Mouse (Mus musculus) kidney, adult 2 months (tissue): ENCODE data around the gene Sec22c.

Experiments
- CTCF ChIP-seq: fragments of 200-500 bp; conservative IDR thresholded peaks from 2 replicates; pipeline ENCODE4 v1.5.1; 2011; ENCODE audit warnings: low read depth, mild to moderate bottlenecking, control low read depth, low read length, moderate library complexity, mixed read lengths; ENCODE audit not compliant: insufficient read depth, insufficient read length
- POLR2A ChIP-seq: fragments of 200-500 bp; IDR thresholded peaks from one replicate; pipeline ENCODE4 v1.6.1; 2011; ENCODE audit warnings: low read depth, low read length, control low read depth

- no peak for TF ChIP-seq CTCF
- TF ChIP-seq POLR2A = no peak
Measured at GRCm38 (mm10) chr9:121633306-121633705, 72.0 kb downstream of the Sec22c start.
